Mouse (Mus musculus): ENCODE data around the gene Armc8. TPM values are rescaled to one million over a fixed set of nuclear protein-coding genes. Genes with fewer than 3 reads are reported as not detected.

Gene Armc8
- total RNA-seq, 2 experiments from 2014 or later = 64.0 to 65.2 TPM

- intact Hi-C loops (cut with DNase I) = no loop called here
- no peak for DNase-seq
Observed at GRCm38 (mm10) chr9:99531865-99532264, 36.8 kb downstream of the Armc8 start.

- no peak for DNase-seq
- intact Hi-C loops (cut with DNase I) = no loop called here
Observed at GRCm38 (mm10) chr9:99505875-99506274, 62.8 kb downstream of the Armc8 start.

- intact Hi-C loops (cut with DNase I) = no loop called here
- DNase-seq = no peak
Observed at GRCm38 (mm10) chr9:99499336-99499735, 69.4 kb downstream of the Armc8 start.

GRCm38 (mm10) chr9:99492634-99493200, 76.0 kb downstream of the Armc8 start:
- intact Hi-C loops (cut with DNase I) = no loop called here
- no peak for DNase-seq

- no peak for DNase-seq
- intact Hi-C loops (cut with DNase I) = no loop called here
Observed at GRCm38 (mm10) chr9:99491050-99491449, 77.6 kb downstream of the Armc8 start.

GRCm38 (mm10) chr9:99487841-99488240, 80.9 kb downstream of the Armc8 start:
- DNase-seq = no peak
- intact Hi-C loops (cut with DNase I) = no loop called here

- DNase-seq = no peak
- intact Hi-C loops (cut with DNase I) = no loop called here
Observed at GRCm38 (mm10) chr9:99487126-99487695, 81.5 kb downstream of the Armc8 start.

- DNase-seq = no peak
- intact Hi-C loops (cut with DNase I) = no loop called here
Observed at GRCm38 (mm10) chr9:99485144-99485543, 83.6 kb downstream of the Armc8 start.

GRCm38 (mm10) chr9:99484632-99485031, 84.1 kb downstream of the Armc8 start:
- DNase-seq = no peak
- intact Hi-C loops (cut with DNase I) = no loop called here

GRCm38 (mm10) chr9:99483191-99483590, 85.5 kb downstream of the Armc8 start:
- intact Hi-C loops (cut with DNase I) = no loop called here

GRCm38 (mm10) chr9:99480764-99481163, 87.9 kb downstream of the Armc8 start:
- peak; percentile 56 for DNase-seq

More at GRCm38 (mm10) chr9:99483191-99483590, 85.5 kb downstream of the Armc8 start:
- no peak for DNase-seq

GRCm38 (mm10) chr9:99479181-99479711, 89.5 kb downstream of the Armc8 start:
- intact Hi-C loops (cut with DNase I) = no loop called here
- DNase-seq = no peak

More at GRCm38 (mm10) chr9:99480764-99481163, 87.9 kb downstream of the Armc8 start:
- intact Hi-C loops (cut with DNase I) = no loop called here

- no peak for DNase-seq
- intact Hi-C loops (cut with DNase I) = no loop called here
Observed at GRCm38 (mm10) chr9:99471334-99471733, 97.4 kb downstream of the Armc8 start.

GRCm38 (mm10) chr9:99470347-99471092, 98.2 kb downstream of the Armc8 start:
- intact Hi-C loops (cut with DNase I) = no loop called here
- DNase-seq = no peak

- no peak for DNase-seq
- intact Hi-C loops (cut with DNase I) = no loop called here
Observed at GRCm38 (mm10) chr9:99469681-99470273, 98.9 kb downstream of the Armc8 start.

GRCm38 (mm10) chr9:99468572-99468971, 100.1 kb downstream of the Armc8 start:
- intact Hi-C loops (cut with DNase I) = no loop called here
- no peak for DNase-seq

GRCm38 (mm10) chr9:99464876-99465275, 103.8 kb downstream of the Armc8 start:
- intact Hi-C loops (cut with DNase I) = no loop called here
- DNase-seq = peak; percentile 22

GRCm38 (mm10) chr9:99459730-99460129, 109.0 kb downstream of the Armc8 start:
- intact Hi-C loops (cut with DNase I) = loop anchor here (10.0 kb wide), 1 partner anchor 205 kb away; no protein-coding TSS in a partner anchor
- DNase-seq = no peak

GRCm38 (mm10) chr9:99458529-99459208, 110.0 kb downstream of the Armc8 start:
- intact Hi-C loops (cut with DNase I) = loop anchor here (10.0 kb wide), 1 partner anchor 204 kb away; no protein-coding TSS in a partner anchor
- DNase-seq = peak; percentile 61

- DNase-seq = no peak
- intact Hi-C loops (cut with DNase I) = loop anchor here (5.0 to 10.0 kb wide), 2 partner anchors 199 to 392 kb away; no protein-coding TSS in a partner anchor
Observed at GRCm38 (mm10) chr9:99454211-99454610, 114.5 kb downstream of the Armc8 start.
